Mouse (Mus musculus) lung, adult 2 months (tissue): ENCODE results near the gene E130114P18Rik. TPM values are rescaled to one million over a fixed set of nuclear protein-coding genes. Genes with fewer than 3 reads are reported as not detected.
A peak's percentile ranks its signal among the peaks of the same experiment; 100 is the strongest.

Experiments
- DNase-seq: peaks from one replicate; pipeline ENCODE4 v3.0.0; 2022
- H3K4me1 ChIP-seq: fragments of 200-500 bp; 2 replicates; pipeline ENCODE4 v1.6.1; 2011; ENCODE audit warnings: low read length; ENCODE audit not compliant: control insufficient read depth, insufficient read depth
- H3K4me3 ChIP-seq: fragments of 200-500 bp; replicated peaks from 2 replicates; pipeline ENCODE3; 2011; ENCODE audit warnings: low read depth, mild to moderate bottlenecking, control low read depth, low read length; ENCODE audit errors: extremely low read depth
- CTCF ChIP-seq: fragments of 200-500 bp; IDR thresholded peaks from 2 replicates; pipeline ENCODE4 v1.5.1; 2011; ENCODE audit warnings: mild to moderate bottlenecking, low read length, control low read depth; ENCODE audit not compliant: insufficient read depth
- POLR2A ChIP-seq: fragments of 200-500 bp; IDR thresholded peaks from 2 replicates; pipeline ENCODE4 v1.6.1; 2011; ENCODE audit warnings: low read depth, mild to moderate bottlenecking, control low read depth, low read length, borderline replicate concordance; ENCODE audit errors: extremely low read depth
- WGBS: fragments of 180-500 bp; shearing (Covaris S2); methylation state at CpG from one replicate; pipeline ENCODE4 v1.1.7; 2018; 5-methylcytosine and 5-hydroxymethylcytosine counted together
- polyA plus RNA-seq: library from polyadenylated mRNA; depleted of rRNA; stranded (reverse); fragments of >200 nt; gene quantifications from 2 replicates; pipeline ENCODE4 v1.2.3, GENCODE M21; 2012

The E130114P18Rik gene
- polyA plus RNA-seq, 1 experiment = 0.17 TPM

DNA sequence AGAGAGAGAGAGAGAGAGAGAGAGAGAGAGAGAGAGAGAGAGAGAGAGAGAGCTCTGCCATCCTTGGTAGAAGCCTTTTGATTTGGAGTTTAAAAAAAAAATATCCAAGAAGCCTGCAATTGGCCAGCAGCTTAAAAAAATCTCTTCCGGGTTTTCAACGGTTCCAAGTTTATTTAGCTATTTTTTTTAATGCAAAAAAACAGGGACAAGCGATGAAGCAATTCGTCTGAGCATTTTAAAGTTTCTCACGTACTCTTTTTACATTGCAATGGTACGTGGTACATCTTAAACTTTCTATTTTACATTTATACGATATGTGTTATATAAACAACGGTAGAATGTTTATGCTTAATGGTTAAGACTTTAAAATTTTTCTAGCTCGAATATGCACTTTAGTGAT lies 5.2 kb downstream of the E130114P18Rik start, which contains the start of gene Nfia:
TSS of gene Nfia (plus strand) at position 94 of the 400 bp plus-strand sequence.
- peak within 1 kb of the TSS; percentile 85 for H3K4me3 ChIP-seq
- WGBS = under 1% methylated on average over 9 of the region's 9 CpGs
- no peak for TF ChIP-seq POLR2A
- TF ChIP-seq CTCF = no peak
- no peak for DNase-seq
- no peaks in the 10 kb centered on the region; the same call in 1 of the 2 replicates for H3K4me1 ChIP-seq

GRCm38 (mm10) chr4:97772084-97772484 lies 5.8 kb downstream of the E130114P18Rik start:
- peak overlapping the region; percentile 85 for H3K4me3 ChIP-seq
- no peaks in the 10 kb centered on the region; the same call in 1 of the 2 replicates for H3K4me1 ChIP-seq
- peak; percentile 96 for DNase-seq
- no peak for TF ChIP-seq CTCF
- peak; percentile 78; the same call in 1 of the 2 replicates for TF ChIP-seq POLR2A
- WGBS = under 1% methylated on average over 25 of the region's 25 CpGs

DNA sequence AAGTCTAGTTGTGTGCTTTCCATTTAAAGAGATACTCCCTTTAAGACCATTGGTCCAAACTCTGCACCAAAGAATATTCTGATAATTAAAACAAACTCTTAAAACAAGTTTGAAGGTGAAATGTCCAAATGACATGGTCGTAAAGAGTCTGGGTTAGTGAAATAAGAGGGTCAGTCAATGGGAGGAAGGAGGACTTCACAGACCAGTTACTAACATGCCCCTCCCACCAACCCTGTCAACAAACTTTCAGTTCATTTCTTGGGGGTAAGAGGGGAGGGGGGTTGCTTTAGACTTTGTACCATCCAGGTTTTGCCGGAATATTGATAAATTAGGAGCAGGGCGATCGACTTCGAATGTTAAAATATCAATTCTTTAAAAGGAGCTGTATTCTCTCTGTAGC lies 6.5 kb downstream of the E130114P18Rik start:
- DNase-seq = no peak
- peak overlapping the region; percentile 85 for H3K4me3 ChIP-seq
- no peaks in the 10 kb centered on the region; the same call in 1 of the 2 replicates for H3K4me1 ChIP-seq
- WGBS = 10% methylated on average over 5 of the region's 5 CpGs
- TF ChIP-seq CTCF = no peak

DNA sequence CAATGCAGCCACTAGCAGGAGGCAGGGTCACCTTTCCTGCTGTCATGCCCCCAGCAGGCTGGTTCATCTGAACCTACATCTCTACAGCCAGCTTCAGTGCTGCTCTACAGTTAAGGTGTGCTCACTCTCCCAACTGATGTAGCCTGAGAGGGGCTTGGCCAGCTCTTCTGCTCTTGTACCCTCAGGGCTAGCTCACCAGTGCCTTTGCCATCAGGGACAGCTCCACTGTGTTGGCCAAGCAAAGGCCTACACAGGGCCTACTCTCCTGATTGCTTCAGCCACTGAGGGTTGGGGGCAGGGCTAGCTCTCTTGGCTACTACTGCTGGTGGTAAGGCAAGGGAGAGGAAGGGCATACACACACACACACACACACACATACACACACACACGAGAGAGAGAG lies 8.0 kb downstream of the E130114P18Rik start:
- no peak overlapping the region for H3K4me3 ChIP-seq
- H3K4me1 ChIP-seq = no peaks in the 10 kb centered on the region; the same call in 1 of the 2 replicates
- TF ChIP-seq CTCF (no peak), POLR2A (no peak)
- 43% methylated on average over 1 of the region's 1 CpGs for WGBS
- no peak for DNase-seq

- 90% methylated on average over 5 of the region's 5 CpGs for WGBS
- no peak overlapping the region for H3K4me3 ChIP-seq
- DNase-seq = no peak
- no peaks in the 10 kb centered on the region for H3K4me1 ChIP-seq
- TF ChIP-seq CTCF (no peak), POLR2A (no peak)
Observed at GRCm38 (mm10) chr4:97767516-97767915, 10.4 kb downstream of the E130114P18Rik start.

DNA sequence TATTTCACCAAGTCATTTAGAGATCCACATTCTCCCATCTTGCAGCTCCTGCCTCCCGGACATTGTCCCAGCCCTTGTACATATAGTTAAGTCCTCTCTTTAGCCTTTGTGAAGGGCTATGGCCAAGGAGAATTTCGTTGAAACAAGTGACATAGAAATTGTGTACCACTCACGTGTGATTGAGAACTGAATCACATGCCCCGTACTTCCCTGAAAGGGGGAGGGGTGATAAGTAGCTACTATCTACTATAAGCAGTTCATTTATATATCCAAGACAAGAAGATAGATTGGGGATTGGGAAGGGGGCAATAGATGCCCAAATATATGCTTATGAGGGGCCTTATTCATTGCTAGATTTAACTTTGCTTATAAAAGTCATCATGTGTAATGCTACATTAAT lies 10.9 kb downstream of the E130114P18Rik start:
- no peak for TF ChIP-seq POLR2A
- TF ChIP-seq CTCF = no peak
- Histone ChIP-seq H3K4me1 (no peaks in the 10 kb centered on the region), H3K4me3 (no peak overlapping the region)
- DNase-seq = no peak
- 72% methylated on average over 4 of the region's 4 CpGs for WGBS

GRCm38 (mm10) chr4:97766100-97766499 lies 11.8 kb downstream of the E130114P18Rik start:
- DNase-seq = no peak
- 91% methylated on average over 3 of the region's 3 CpGs for WGBS

DNA sequence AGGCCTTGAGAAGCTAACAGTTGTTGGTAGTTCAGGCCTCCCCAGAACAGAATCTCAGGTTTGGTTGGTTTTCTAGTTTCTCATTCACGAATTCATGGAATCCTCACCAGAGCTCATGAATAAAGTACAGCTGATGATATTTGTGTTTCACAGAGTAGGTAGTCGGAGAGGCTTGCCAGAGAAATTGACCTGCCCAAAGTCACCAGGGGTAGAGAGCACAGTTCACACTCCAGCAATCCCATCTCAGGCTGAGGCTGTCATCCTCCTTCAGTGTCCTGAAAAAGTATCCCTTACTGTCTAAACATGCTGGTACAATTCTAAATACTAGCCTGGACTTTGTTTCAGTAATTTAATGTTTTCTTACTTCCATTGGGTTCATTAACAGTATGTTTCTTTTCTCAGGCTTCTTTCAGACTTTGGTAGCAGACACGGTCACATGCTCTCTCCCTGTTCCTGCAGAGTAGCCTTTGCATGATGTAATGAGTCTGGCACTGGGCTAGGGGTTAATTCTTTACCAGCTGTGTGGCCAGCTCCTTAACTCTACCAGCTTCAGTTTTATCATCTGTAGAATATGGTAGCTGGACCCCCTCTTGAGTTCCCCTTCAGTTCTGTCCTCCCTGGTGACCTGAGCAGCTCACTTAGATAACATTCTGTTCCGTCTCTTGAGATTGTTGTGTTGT lies 12.4 kb downstream of the E130114P18Rik start:
- DNase-seq = no peak
- no peaks in the 10 kb centered on the region for H3K4me1 ChIP-seq
- WGBS = 89% methylated on average over 4 of the region's 4 CpGs
- H3K4me3 ChIP-seq = no peak overlapping the region
- TF ChIP-seq CTCF = no peak
- TF ChIP-seq POLR2A = no peak

More at GRCm38 (mm10) chr4:97766100-97766499, 11.8 kb downstream of the E130114P18Rik start:
- Histone ChIP-seq H3K4me3 (no peak overlapping the region), H3K4me1 (no peaks in the 10 kb centered on the region)
- TF ChIP-seq CTCF = no peak

- no peak for DNase-seq
- 37% methylated on average over 4 of the region's 4 CpGs for WGBS
Observed at GRCm38 (mm10) chr4:97764616-97765015, 13.3 kb downstream of the E130114P18Rik start.

DNA sequence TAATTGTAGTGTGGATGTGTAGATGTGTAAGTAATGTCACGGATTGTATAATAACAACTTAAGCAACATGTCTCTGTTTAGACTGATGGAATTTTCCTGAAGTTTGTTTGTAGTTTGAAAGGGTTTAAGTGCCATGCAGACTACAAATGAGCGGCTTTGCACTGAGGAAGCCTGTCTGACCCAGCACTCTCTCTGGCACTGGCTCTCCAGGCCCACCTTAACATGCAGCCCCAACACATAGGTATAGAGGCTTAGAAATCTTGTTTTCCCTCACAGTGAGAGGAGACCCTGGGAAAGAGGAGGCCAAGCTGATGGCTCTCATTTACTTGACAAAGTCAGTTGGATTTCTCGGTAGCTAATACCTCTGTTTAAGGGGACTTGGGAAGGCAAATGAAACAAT lies 19.2 kb downstream of the E130114P18Rik start:
- no peak for DNase-seq
- Histone ChIP-seq H3K4me3 (no peak overlapping the region), H3K4me1 (peaks cover 4% of the 10 kb centered on the region)
- no peak for TF ChIP-seq CTCF
- TF ChIP-seq POLR2A = no peak
- 64% methylated on average over 3 of the region's 3 CpGs for WGBS

More at GRCm38 (mm10) chr4:97764616-97765015, 13.3 kb downstream of the E130114P18Rik start:
- Histone ChIP-seq H3K4me1 (no peaks in the 10 kb centered on the region), H3K4me3 (no peak overlapping the region)
- TF ChIP-seq CTCF (no peak), POLR2A (no peak)
